Mouse (Mus musculus): Measurements from ENCODE around the gene Pank4. TPM values are rescaled to one million over a fixed set of nuclear protein-coding genes. Genes with fewer than 3 reads are reported as not detected.

The Pank4 gene
- polyA plus RNA-seq (2012; rRNA removed), result 29.9 and 31.9 TPM in 2 replicates

DNA sequence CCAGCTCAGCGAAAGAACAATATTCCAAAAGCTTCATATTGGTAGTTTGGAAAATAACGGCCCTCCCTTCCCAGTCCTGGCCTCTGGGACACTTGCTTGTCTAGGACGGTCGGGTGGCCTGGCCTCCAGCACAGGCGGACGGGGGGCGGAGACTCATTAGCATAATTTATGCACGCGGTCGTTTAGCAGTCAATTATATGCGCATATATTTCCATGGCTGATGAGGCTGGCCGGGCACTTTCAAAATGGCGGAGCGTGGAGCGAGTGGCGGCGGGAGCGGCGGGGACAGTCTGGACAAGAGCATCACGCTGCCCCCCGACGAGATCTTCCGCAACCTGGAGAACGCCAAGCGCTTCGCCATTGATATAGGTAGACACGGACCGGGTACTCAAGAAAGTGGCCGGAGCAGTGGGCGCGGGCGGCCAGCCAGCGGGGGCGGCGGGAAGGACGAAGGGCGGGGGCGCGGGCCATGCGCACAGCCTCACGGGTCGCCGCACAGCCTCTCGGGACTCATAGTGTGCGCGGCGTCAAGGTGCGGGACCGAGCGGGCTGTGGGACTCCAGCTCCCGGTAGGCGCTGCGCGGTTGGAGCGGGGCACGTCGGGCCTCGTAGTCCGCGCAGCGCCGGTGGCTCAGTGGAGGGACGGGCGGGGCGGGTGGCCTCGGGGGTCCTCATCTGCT, at the start of gene Pank4:
Pank4 (plus strand) TSS at position 223 of the 680 bp plus-strand sequence.

DNA sequence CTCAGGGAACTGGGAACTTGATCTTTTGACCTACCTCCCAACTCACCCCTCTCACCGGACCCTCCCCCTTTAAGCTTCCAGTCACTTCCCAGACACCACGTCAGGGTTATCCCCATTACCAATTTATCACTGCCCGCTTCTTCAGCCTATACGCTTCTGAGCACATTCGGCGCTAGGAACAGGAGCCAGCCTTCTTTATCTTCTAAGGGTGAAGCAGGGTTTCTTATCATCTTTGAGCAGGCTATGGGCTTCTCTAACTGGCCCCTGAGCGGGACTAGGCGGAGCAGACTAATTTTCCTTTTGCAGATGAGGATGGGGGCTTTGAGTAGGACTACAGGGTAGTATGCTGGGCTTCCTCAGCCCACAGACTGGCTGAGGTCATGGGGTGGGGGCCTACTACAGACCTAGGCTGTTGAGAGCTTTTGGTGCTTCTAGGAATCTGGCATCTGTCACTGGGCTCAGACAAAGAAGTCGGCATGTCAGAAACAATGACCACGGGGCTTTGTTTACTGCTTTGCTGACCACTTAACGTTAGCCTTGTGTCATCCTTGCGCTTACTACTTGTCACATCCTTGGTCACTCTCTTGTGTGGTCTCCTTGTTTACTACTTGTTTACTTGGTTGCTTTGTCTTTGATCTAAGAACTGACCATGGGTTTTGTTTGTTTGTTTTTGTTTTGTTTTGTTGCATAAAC, 35.4 kb upstream of the Pank4 start, which contains the start of gene Tnfrsf14:
Tnfrsf14 (minus strand) TSS at position 169 of the 693 bp plus-strand sequence.

DNA sequence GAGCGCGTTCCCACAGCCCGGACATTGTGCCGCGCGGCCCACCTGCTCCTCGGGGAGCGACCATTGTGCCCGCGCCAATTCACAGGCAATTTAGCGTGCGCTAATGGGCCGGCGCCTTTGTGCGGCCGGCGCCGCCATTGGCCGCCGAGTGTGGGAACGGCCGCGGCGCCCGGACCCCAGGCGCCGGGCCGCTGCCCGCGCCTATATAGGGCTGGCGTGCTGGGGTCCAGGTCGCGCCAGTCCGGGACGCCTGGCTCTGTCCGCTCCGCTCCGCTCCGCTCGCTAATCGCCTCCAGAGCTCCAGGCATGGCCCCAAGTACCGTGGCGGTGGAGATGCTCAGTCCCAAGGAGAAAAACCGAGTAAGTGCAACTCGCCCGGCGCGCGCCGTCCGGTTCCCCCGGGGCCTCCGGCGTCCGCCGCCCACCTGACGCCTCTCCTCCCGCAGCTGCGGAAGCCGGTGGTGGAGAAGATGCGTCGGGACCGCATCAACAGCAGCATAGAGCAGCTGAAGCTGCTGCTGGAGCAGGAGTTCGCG, 3.2 kb upstream of the Pank4 start, which contains the start of gene Hes5:
Hes5 (plus strand) TSS at position 234 of the 536 bp plus-strand sequence.

Other genes with a start within 250 kb of the Pank4 start
- 0.02 TPM in 2 replicates for gene Ttc34, start 126.7 kb upstream of the Pank4 start, polyA plus RNA-seq (2012; rRNA removed)
- gene Mmel1, start 94.5 kb upstream of the Pank4 start, polyA plus RNA-seq (2012; rRNA removed), result 2.5 and 2.7 TPM in 2 replicates
- gene Fam213b, start 65.0 kb upstream of the Pank4 start, polyA plus RNA-seq (2012; rRNA removed), result 5.7 and 6.3 TPM in 2 replicates
- 107 and 135 TPM in 2 replicates for gene Tnfrsf14, start 35.6 kb upstream of the Pank4 start, polyA plus RNA-seq (2012; rRNA removed)
- not detected in 2 replicates for gene Hes5, start 3.2 kb upstream of the Pank4 start, polyA plus RNA-seq (2012; rRNA removed)
- gene Plch2, start 92.7 kb downstream of the Pank4 start, polyA plus RNA-seq (2012; rRNA removed), result 0.05 and 0.07 TPM in 2 replicates
- gene Pex10, start 102.9 kb downstream of the Pank4 start, polyA plus RNA-seq (2012; rRNA removed), result 6.1 and 6.8 TPM in 2 replicates
- 50.3 and 58.8 TPM in 2 replicates for gene Rer1, start 122.3 kb downstream of the Pank4 start, polyA plus RNA-seq (2012; rRNA removed)
- gene Morn1, start 122.5 kb downstream of the Pank4 start, polyA plus RNA-seq (2012; rRNA removed), result 0.70 and 1.1 TPM in 2 replicates

All from liver, embryonic 14 days (tissue).